Mouse (Mus musculus) embryonic facial prominence, embryonic 15.5 days (tissue): ENCODE results near the gene Fat2. TPM values are rescaled to one million over a fixed set of nuclear protein-coding genes. Genes with fewer than 3 reads are reported as not detected.

ENCODE experiments used
- ATAC-seq: fragments of 200-750 bp; cut with Nextera tagmentation; 2 replicates; pipeline ENCODE4 v1.8.0; 2017; ENCODE audit warnings: low read depth, moderate TSS enrichment; ENCODE audit not compliant: insufficient number of reproducible peaks, low FRiP score, low TSS enrichment
- H3K27ac ChIP-seq: fragments of 300-500 bp; sonication (generic); replicated peaks from 2 replicates; pipeline ENCODE4 v1.5.1; 2015; ENCODE audit warnings: mild to moderate bottlenecking, inconsistent platforms
- H3K27me3 ChIP-seq: fragments of 300-500 bp; sonication (generic); 2 replicates; pipeline ENCODE4 v1.6.1; 2015; ENCODE audit warnings: inconsistent platforms
- H3K36me3 ChIP-seq: fragments of 300-500 bp; sonication (generic); 2 replicates; pipeline ENCODE4 v1.6.1; 2015; ENCODE audit warnings: mild to moderate bottlenecking, inconsistent platforms
- H3K4me1 ChIP-seq: fragments of 300-500 bp; sonication (generic); 2 replicates; pipeline ENCODE4 v1.6.1; 2015; ENCODE audit warnings: inconsistent platforms
- H3K4me2 ChIP-seq: fragments of 300-500 bp; sonication (generic); replicated peaks from 2 replicates; pipeline ENCODE4 v1.6.1; 2015; ENCODE audit warnings: mild to moderate bottlenecking, inconsistent platforms
- H3K4me3 ChIP-seq: fragments of 300-500 bp; sonication (generic); replicated peaks from 2 replicates; pipeline ENCODE4 v1.5.1; 2015; ENCODE audit warnings: mild to moderate bottlenecking, inconsistent platforms
- H3K9ac ChIP-seq: fragments of 300-500 bp; sonication (generic); 2 replicates; pipeline ENCODE4 v1.6.1; 2015; ENCODE audit warnings: inconsistent platforms
- H3K9me3 ChIP-seq: fragments of 300-500 bp; sonication (generic); replicated peaks from 2 replicates; pipeline ENCODE4 v1.6.1; 2016; ENCODE audit warnings: inconsistent platforms
- WGBS: fragments of 180-500 bp; shearing (Covaris S2); methylation state at CpG from one replicate; pipeline ENCODE4 v1.1.7; 2015; 5-methylcytosine and 5-hydroxymethylcytosine counted together
- polyA plus RNA-seq: library from polyadenylated mRNA; unstranded; fragments of >200 nt; fragmentation: Nextera tagmentation; extraction: Ambion mirVana; gene quantifications from 2 replicates; pipeline ENCODE4 v1.2.1, GENCODE M21; 2015

The Fat2 gene
- polyA plus RNA-seq: 1.1 and 1.6 TPM in 2 replicates

GRCm38 (mm10) chr11:55336101-55336891 lies at the start of gene Fat2:
TSS of gene Fat2 (minus strand) at chr11:55336564.
- WGBS: 25% methylated on average over 13 of the region's 13 CpGs
- peak within 1 kb of the TSS; percentile 29 for H3K4me3 ChIP-seq
- H3K27me3 ChIP-seq: no peaks in the 10 kb centered on the region
- no peaks in the 10 kb centered on the region for H3K36me3 ChIP-seq
- ATAC-seq: peak; percentile 56; the same call in 1 of the 2 replicates
- H3K4me1 ChIP-seq: 0 out of 2 replicates have a peak, but pooled peaks cover 7% of the 10 kb centered on the region
- H3K9me3 ChIP-seq: no peaks in the 10 kb centered on the region
- no peak within 1 kb of the TSS for H3K9ac ChIP-seq
- H3K4me2 ChIP-seq: peak within 1 kb of the TSS; percentile 35
- H3K27ac ChIP-seq: peak within 1 kb of the TSS; percentile 58

DNA sequence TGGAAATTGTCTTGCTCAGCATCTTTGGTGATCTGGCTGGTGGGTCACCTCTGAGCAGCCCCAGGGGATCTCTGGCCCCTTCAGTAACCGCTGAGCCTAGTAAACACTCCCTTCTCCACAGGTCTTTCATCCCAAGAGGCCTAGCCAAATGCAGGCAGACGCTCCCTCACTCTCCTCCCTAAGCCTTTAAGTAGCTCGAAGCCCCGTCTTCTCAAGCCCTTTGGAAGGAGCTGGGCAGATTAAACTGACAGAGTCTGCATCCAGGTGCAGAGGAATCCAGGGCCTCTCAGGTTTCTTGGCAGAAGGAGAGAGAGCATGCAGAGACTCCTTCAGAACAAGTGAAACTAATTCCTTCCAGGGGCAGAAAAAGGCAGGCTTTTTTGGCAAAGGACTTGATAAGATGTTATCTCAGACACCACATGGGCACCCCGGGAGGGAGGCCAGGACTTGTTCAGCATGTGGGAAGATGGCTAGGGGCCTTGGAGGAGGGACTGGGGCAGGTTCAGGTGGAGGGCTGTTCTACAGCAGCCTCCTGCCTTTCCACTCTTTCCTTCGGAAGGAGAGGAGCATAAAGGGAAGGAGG lies 47.2 kb upstream of the Fat2 start:
- H3K4me1 ChIP-seq: peaks cover 29% of the 10 kb centered on the region
- no peaks in the 10 kb centered on the region; the same call in 1 of the 2 replicates for H3K27me3 ChIP-seq
- no peak overlapping the region for H3K4me2 ChIP-seq
- no peak overlapping the region for H3K9ac ChIP-seq
- WGBS: 11% methylated on average over 6 of the region's 6 CpGs
- ATAC-seq: peak; percentile 41; the same call in 1 of the 2 replicates
- H3K4me3 ChIP-seq: no peak overlapping the region
- no peaks in the 10 kb centered on the region for H3K36me3 ChIP-seq
- no peaks in the 10 kb centered on the region for H3K9me3 ChIP-seq
- H3K27ac ChIP-seq: peak overlapping the region; percentile 71

DNA sequence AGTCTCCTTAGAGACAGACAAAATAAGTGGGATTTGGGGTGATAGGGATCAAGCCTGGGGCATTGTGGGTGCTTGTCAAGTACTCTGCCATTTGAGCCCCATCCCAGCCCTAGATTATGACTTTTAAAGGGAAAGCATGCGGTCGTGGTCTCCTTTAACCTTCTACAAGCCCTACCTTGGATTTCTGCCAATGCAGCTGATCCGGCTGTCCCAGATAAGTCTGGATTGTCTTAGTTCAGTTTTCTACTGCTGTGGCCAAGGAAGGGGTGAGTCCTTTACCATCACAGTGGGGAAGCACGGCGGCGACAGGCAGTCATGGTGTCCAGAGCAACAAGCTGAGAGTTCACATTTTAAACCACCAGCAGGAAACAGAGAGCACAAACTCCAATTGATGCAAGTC lies 44.5 kb upstream of the Fat2 start:
- H3K4me1 ChIP-seq: peaks cover 32% of the 10 kb centered on the region
- no peak overlapping the region for H3K9ac ChIP-seq
- H3K36me3 ChIP-seq: no peaks in the 10 kb centered on the region
- ATAC-seq: no peak
- H3K27ac ChIP-seq: no peak overlapping the region
- H3K9me3 ChIP-seq: no peaks in the 10 kb centered on the region
- 28% methylated on average over 6 of the region's 6 CpGs for WGBS
- H3K4me2 ChIP-seq: no peak overlapping the region
- no peak overlapping the region for H3K4me3 ChIP-seq
- H3K27me3 ChIP-seq: no peaks in the 10 kb centered on the region

DNA sequence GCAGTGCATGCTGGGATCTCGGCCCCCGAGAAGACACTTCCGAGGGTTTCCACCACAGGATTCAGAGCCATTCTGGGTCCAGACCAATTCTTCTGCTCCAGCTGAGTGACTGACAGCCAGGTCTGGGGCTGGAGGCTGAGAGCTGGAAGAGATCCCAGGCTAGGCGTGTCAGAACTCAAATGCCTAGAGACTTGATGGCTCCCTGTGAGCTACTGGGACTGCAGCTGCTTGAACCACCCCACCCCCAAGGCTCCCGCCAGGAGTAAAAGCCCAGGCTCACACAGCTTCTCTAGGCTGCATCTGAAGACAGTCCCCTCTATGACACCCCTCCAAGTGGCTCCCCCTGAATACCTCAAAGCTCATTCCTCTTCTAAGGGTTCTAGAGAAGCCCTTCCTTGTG lies 42.0 kb upstream of the Fat2 start:
- H3K4me2 ChIP-seq: no peak overlapping the region; the same call in 1 of the 2 replicates
- peak; percentile 66 for ATAC-seq
- WGBS: 19% methylated on average over 5 of the region's 5 CpGs
- peaks cover 30% of the 10 kb centered on the region for H3K4me1 ChIP-seq
- no peak overlapping the region for H3K9ac ChIP-seq
- H3K36me3 ChIP-seq: no peaks in the 10 kb centered on the region
- H3K4me3 ChIP-seq: no peak overlapping the region
- H3K27me3 ChIP-seq: no peaks in the 10 kb centered on the region; the same call in 1 of the 2 replicates
- H3K27ac ChIP-seq: peak overlapping the region; percentile 58
- H3K9me3 ChIP-seq: no peaks in the 10 kb centered on the region

GRCm38 (mm10) chr11:55373838-55374237 lies 37.5 kb upstream of the Fat2 start:
- 53% methylated on average over 6 of the region's 6 CpGs for WGBS
- H3K9ac ChIP-seq: no peak overlapping the region
- H3K9me3 ChIP-seq: no peaks in the 10 kb centered on the region
- no peaks in the 10 kb centered on the region; the same call in 1 of the 2 replicates for H3K27me3 ChIP-seq
- H3K4me2 ChIP-seq: no peak overlapping the region
- no peak for ATAC-seq
- H3K4me1 ChIP-seq: peaks cover 16% of the 10 kb centered on the region
- no peaks in the 10 kb centered on the region for H3K36me3 ChIP-seq
- H3K4me3 ChIP-seq: no peak overlapping the region
- H3K27ac ChIP-seq: no peak overlapping the region

- Histone ChIP-seq H3K36me3 (no peaks in the 10 kb centered on the region), H3K27me3 (no peaks in the 10 kb centered on the region; the same call in 1 of the 2 replicates), H3K4me1 (peaks cover 12% of the 10 kb centered on the region), H3K9me3 (no peaks in the 10 kb centered on the region), H3K27ac (no peak overlapping the region), H3K4me3 (no peak overlapping the region), H3K9ac (no peak overlapping the region), H3K4me2 (no peak overlapping the region)
- ATAC-seq: no peak
- 78% methylated on average over 12 of the region's 12 CpGs for WGBS
Measured at GRCm38 (mm10) chr11:55373373-55373772, 37.0 kb upstream of the Fat2 start.

GRCm38 (mm10) chr11:55372001-55372400 lies 35.6 kb upstream of the Fat2 start:
- Histone ChIP-seq H3K4me2 (no peak overlapping the region), H3K27ac (no peak overlapping the region), H3K9ac (no peak overlapping the region), H3K9me3 (no peaks in the 10 kb centered on the region), H3K36me3 (no peaks in the 10 kb centered on the region), H3K27me3 (no peaks in the 10 kb centered on the region; the same call in 1 of the 2 replicates), H3K4me1 (0 out of 2 replicates have a peak, but pooled peaks cover 7% of the 10 kb centered on the region), H3K4me3 (no peak overlapping the region)
- no peak for ATAC-seq
- 33% methylated on average over 6 of the region's 6 CpGs for WGBS

- ATAC-seq: no peak
Measured at GRCm38 (mm10) chr11:55369093-55369471, 32.7 kb upstream of the Fat2 start.

GRCm38 (mm10) chr11:55368388-55369092 lies 32.2 kb upstream of the Fat2 start:
- H3K27ac ChIP-seq: no peak overlapping the region
- H3K4me3 ChIP-seq: no peak overlapping the region
- H3K36me3 ChIP-seq: no peaks in the 10 kb centered on the region
- no peak overlapping the region for H3K9ac ChIP-seq
- 49% methylated on average over 4 of the region's 4 CpGs for WGBS
- H3K9me3 ChIP-seq: no peaks in the 10 kb centered on the region
- no peaks in the 10 kb centered on the region; the same call in 1 of the 2 replicates for H3K27me3 ChIP-seq
- no peak overlapping the region for H3K4me2 ChIP-seq
- no peak for ATAC-seq
- H3K4me1 ChIP-seq: peaks cover 21% of the 10 kb centered on the region; the same call in 1 of the 2 replicates

More at GRCm38 (mm10) chr11:55369093-55369471, 32.7 kb upstream of the Fat2 start:
- Histone ChIP-seq H3K4me3 (no peak overlapping the region), H3K27me3 (no peaks in the 10 kb centered on the region; the same call in 1 of the 2 replicates), H3K9ac (no peak overlapping the region), H3K27ac (no peak overlapping the region), H3K36me3 (no peaks in the 10 kb centered on the region), H3K4me1 (peaks cover 21% of the 10 kb centered on the region; the same call in 1 of the 2 replicates), H3K9me3 (no peaks in the 10 kb centered on the region), H3K4me2 (no peak overlapping the region)
- 45% methylated on average over 6 of the region's 6 CpGs for WGBS

GRCm38 (mm10) chr11:55367783-55368182 lies 31.4 kb upstream of the Fat2 start:
- Histone ChIP-seq H3K4me3 (no peak overlapping the region), H3K27me3 (no peaks in the 10 kb centered on the region; the same call in 1 of the 2 replicates), H3K27ac (no peak overlapping the region), H3K9me3 (no peaks in the 10 kb centered on the region), H3K9ac (no peak overlapping the region), H3K4me1 (peaks cover 21% of the 10 kb centered on the region; the same call in 1 of the 2 replicates), H3K36me3 (no peaks in the 10 kb centered on the region), H3K4me2 (no peak overlapping the region)
- WGBS: 53% methylated on average over 10 of the region's 10 CpGs
- no peak for ATAC-seq

DNA sequence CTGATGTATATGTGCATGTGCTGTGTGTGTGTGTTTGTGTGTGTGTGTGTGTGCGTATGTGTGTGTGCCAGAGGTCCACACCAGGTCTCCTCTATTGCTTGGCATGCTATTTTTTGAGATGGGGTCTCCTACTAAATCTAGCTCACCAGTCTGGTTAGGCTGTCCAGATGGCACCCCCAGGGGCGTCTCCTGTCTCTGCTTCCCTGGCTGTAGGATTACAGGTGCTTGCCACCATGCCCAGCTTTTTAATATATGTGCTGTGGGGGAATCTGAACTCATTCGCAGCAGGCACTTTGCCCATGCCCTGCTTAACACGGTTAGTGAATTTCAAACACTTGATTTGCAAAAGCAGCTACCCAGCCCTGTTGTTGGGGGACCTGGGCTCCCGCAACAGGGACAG lies 29.5 kb upstream of the Fat2 start:
- ATAC-seq: no peak
- Histone ChIP-seq H3K4me3 (no peak overlapping the region), H3K9ac (no peak overlapping the region), H3K27me3 (no peaks in the 10 kb centered on the region), H3K27ac (no peak overlapping the region), H3K9me3 (no peaks in the 10 kb centered on the region), H3K4me1 (peaks cover 14% of the 10 kb centered on the region; the same call in 1 of the 2 replicates), H3K4me2 (no peak overlapping the region), H3K36me3 (no peaks in the 10 kb centered on the region)
- 70% methylated on average over 5 of the region's 5 CpGs for WGBS
